Mouse (Mus musculus): Measurements from ENCODE around the gene Gm7579. TPM values are rescaled to one million over a fixed set of nuclear protein-coding genes. Genes with fewer than 3 reads are reported as not detected.

Gm7579 gene
- polyA plus RNA-seq, 2 experiments from 2014 or later: not detected

Other genes starting within 250 kb of the Gm7579 start
- gene Mob2, start 150.8 kb upstream of the Gm7579 start, polyA plus RNA-seq (2017; shearing (Covaris generic)): 10 to 100 TPM; 55.7 to 62.4 TPM
- under 1 TPM; 0.09 to 0.16 TPM for gene Dusp8, start 116.0 kb upstream of the Gm7579 start, polyA plus RNA-seq (2017; shearing (Covaris generic))
- gene Gm45618, start 91.1 kb upstream of the Gm7579 start, polyA plus RNA-seq (2017; shearing (Covaris generic)): not detected
- gene Gm39115, start 75.8 kb upstream of the Gm7579 start, polyA plus RNA-seq (2017; shearing (Covaris generic)): not detected
- gene Gm45337, start 67.3 kb upstream of the Gm7579 start, polyA plus RNA-seq (2017; shearing (Covaris generic)): not detected
- not detected for gene Gm29735, start 54.7 kb upstream of the Gm7579 start, polyA plus RNA-seq (2017; shearing (Covaris generic))
- gene Gm4553, start 46.1 kb upstream of the Gm7579 start, polyA plus RNA-seq (2017; shearing (Covaris generic)): not detected
- not detected for gene Krtap5-2, start 35.9 kb upstream of the Gm7579 start, polyA plus RNA-seq (2017; shearing (Covaris generic))
- gene Gm10153, start 21.5 kb upstream of the Gm7579 start, polyA plus RNA-seq (2017; shearing (Covaris generic)): not detected
- not detected for gene Krtap5-3, start 10.5 kb upstream of the Gm7579 start, polyA plus RNA-seq (2017; shearing (Covaris generic))
- not detected for gene Krtap5-5, start 18.1 kb downstream of the Gm7579 start, polyA plus RNA-seq (2017; shearing (Covaris generic))
- gene Gm40460, start 29.2 kb downstream of the Gm7579 start, polyA plus RNA-seq (2017; shearing (Covaris generic)): not detected
- gene Gm2431, start 46.5 kb downstream of the Gm7579 start, polyA plus RNA-seq (2017; shearing (Covaris generic)): not detected
- not detected for gene Gm4559, start 62.5 kb downstream of the Gm7579 start, polyA plus RNA-seq (2017; shearing (Covaris generic))
- gene Krtap5-1, start 85.3 kb downstream of the Gm7579 start, polyA plus RNA-seq (2017; shearing (Covaris generic)): not detected
- gene Krtap5-4, start 91.7 kb downstream of the Gm7579 start, polyA plus RNA-seq (2017; shearing (Covaris generic)): not detected
- 1 to 10 TPM; 1.9 to 2.5 TPM for gene Ifitm10, start 161.9 kb downstream of the Gm7579 start, polyA plus RNA-seq (2017; shearing (Covaris generic))
- not detected for gene Gm49369, start 170.8 kb downstream of the Gm7579 start, polyA plus RNA-seq (2017; shearing (Covaris generic))
- 100 to 1,000 TPM; 287 to 288 TPM for gene Ctsd, start 176.2 kb downstream of the Gm7579 start, polyA plus RNA-seq (2017; shearing (Covaris generic))
- gene Syt8, start 223.0 kb downstream of the Gm7579 start, polyA plus RNA-seq (2017; shearing (Covaris generic)): not detected
- gene Tnni2, start 229.9 kb downstream of the Gm7579 start, polyA plus RNA-seq (2017; shearing (Covaris generic)): not detected
- 1,000 to 10,000 TPM; 1,487 to 1,560 TPM for gene Lsp1, start 248.9 kb downstream of the Gm7579 start, polyA plus RNA-seq (2017; shearing (Covaris generic))